Mouse (Mus musculus): ENCODE results near the gene Gjb6. TPM values are rescaled to one million over a fixed set of nuclear protein-coding genes. Genes with fewer than 3 reads are reported as not detected.

The Gjb6 gene
- polyA plus RNA-seq, 1 experiment from 2014 or later, result 15.7 TPM

- Histone ChIP-seq H3K9me3 (no peaks in the 10 kb centered on the region), H3K27me3 (no peaks in the 10 kb centered on the region)
- 97% methylated on average over 1 of the region's 1 CpGs for WGBS
Observed at GRCm38 (mm10) chr14:57082863-57083262, 50.5 kb downstream of the Gjb6 start.

GRCm38 (mm10) chr14:57075537-57075936, 57.9 kb downstream of the Gjb6 start:
- 80% methylated on average over 6 of the region's 6 CpGs for WGBS
- Histone ChIP-seq H3K27ac (replicated peaks) (no peak overlapping the region), H3K9me3 (no peaks in the 10 kb centered on the region), H3K9ac (no peak overlapping the region), H3K4me1 (replicated peaks) (no peaks in the 10 kb centered on the region), H3K4me3 (no peak overlapping the region), H3K36me3 (no peaks in the 10 kb centered on the region), H3K4me2 (no peak overlapping the region), H3K27me3 (no peaks in the 10 kb centered on the region)
- ATAC-seq (ENCODE audit: low read depth), result no peak

More at GRCm38 (mm10) chr14:57082863-57083262, 50.5 kb downstream of the Gjb6 start:
- no peaks in the 10 kb centered on the region for H3K4me1 ChIP-seq (replicated peaks)
- no peak for ATAC-seq (ENCODE audit: low read depth)
- no peaks in the 10 kb centered on the region for H3K36me3 ChIP-seq
- H3K4me2 ChIP-seq, result no peak overlapping the region
- no peak overlapping the region for H3K4me3 ChIP-seq
- no peak overlapping the region for H3K27ac ChIP-seq (replicated peaks)
- no peak overlapping the region for H3K9ac ChIP-seq

Other genes with a start within 250 kb of the Gjb6 start
- gene Zmym2, start 247.0 kb downstream of the Gjb6 start, polyA plus RNA-seq (2015; fragmentation: Nextera tagmentation; extraction: Ambion mirVana), result 60.6 and 71.7 TPM in 2 replicates
- 2.5 and 3.3 TPM in 2 replicates for gene Gja3, start 75.5 kb downstream of the Gjb6 start, polyA plus RNA-seq (2015; fragmentation: Nextera tagmentation; extraction: Ambion mirVana)
- 16.0 and 19.8 TPM in 2 replicates for gene Gjb2, start 28.9 kb downstream of the Gjb6 start, polyA plus RNA-seq (2015; fragmentation: Nextera tagmentation; extraction: Ambion mirVana)
- not detected in 2 replicates for gene Gm4491, start 17.7 kb downstream of the Gjb6 start, polyA plus RNA-seq (2015; fragmentation: Nextera tagmentation; extraction: Ambion mirVana)